Mouse (Mus musculus) kidney, postnatal 10 days (tissue): Measurements from ENCODE around the gene S100a6.

ENCODE experiments used
- DNase-seq: peaks from one replicate; pipeline ENCODE4 v3.0.0; 2021; ENCODE audit warnings: mixed read lengths

S100a6 gene

DNA sequence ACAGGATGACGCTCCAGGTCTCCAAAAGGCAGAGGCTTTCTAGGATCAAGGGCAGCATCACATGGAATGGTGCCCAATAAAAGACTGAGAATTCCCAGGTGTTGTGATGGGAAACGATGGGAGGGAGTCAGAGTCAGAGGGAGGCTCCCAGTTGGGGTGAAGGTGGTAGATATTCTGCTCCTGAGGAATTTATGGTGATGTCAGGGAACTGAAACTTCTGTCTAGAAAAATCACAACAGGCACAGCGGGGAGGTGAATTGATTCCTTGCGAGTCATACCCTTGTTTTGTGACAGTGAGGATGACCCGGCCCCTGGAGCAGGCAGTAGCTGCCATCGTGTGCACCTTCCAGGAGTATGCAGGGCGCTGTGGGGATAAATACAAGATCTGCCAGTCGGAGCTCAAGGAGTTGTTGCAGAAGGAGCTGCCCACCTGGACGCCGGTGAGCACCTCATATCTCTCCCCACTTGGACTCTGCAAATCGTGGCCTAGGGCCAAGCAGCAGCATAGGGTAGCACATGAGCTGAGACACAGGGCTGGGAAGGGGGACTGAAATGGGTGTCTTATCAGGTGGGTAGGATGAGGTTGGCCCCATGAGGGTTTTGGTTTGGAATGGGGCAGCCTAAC, 11.1 kb upstream of the S100a6 start, which contains the start of gene Gm42674:
Gm42674 (plus strand) TSS at position 419 of the 625 bp plus-strand sequence.
- no peak for DNase-seq

DNA sequence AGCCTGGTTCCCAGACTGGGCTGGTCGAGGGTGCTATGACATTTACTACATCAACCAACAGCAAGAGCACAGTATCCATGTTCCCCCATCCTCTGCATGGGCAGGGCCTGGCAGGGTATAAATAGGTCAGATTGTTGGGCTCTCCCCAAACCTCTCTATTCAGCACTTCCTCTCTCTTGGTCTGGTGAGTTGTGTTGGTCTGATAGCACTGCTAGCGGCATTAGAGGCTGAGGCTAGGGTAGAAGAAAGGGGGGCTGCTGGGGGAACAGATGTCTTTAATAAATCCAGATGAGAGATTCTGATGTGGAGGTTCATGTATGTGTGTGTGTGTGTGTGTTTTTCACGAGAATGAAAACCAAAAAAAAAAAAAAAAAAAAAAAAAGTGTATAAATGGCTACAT, 9.1 kb upstream of the S100a6 start, which contains the start of gene S100a4:
S100a4 (plus strand) TSS at position 149 of the 400 bp plus-strand sequence.
- no peak for DNase-seq

DNA sequence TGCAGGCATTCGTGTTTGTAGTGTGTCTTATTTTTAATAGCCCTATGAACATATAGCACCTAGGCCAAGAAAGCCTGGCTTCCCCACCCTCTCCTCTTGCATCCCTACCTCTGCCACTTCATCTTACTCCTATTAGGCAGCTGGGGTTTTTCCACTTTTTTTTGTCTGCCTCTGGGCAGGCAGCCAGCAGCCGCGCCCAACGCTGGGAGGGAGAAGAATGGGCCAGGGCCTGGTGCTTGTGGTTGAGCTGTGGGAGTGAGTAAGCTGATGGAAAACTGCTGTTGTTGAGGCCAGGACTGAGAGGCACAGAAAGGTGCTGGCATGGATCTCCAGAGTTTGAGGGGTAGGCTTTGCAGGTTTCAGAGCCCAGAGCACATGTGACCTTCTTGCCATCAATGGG, 8.3 kb upstream of the S100a6 start:
- peak; percentile 87 for DNase-seq

DNA sequence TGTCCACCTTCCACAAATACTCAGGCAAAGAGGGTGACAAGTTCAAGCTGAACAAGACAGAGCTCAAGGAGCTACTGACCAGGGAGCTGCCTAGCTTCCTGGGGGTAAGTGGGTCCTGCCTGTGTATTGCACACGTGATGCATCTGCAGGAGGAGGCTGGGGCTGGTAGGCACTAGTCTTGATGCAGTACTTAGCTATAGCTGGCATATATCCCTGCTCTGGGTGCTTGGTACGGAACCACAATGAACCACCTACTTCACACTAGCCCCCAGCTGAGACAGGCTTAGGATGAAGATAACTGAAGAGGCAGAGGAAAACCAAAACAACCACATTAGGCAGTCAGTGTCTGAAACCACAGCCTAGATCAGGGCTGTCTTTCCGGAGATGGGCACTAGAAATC, 7.6 kb upstream of the S100a6 start:
- DNase-seq, result no peak

DNA sequence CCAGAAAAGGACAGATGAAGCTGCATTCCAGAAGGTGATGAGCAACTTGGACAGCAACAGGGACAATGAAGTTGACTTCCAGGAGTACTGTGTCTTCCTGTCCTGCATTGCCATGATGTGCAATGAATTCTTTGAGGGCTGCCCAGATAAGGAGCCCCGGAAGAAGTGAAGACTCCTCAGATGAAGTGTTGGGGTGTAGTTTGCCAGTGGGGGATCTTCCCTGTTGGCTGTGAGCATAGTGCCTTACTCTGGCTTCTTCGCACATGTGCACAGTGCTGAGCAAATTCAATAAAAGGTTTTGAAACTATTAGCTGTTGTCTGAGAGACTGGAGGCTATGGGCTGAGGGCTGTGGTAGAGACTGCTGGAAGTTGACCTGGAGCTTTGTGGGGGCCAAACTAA, 6.9 kb upstream of the S100a6 start:
- DNase-seq, result no peak

DNA sequence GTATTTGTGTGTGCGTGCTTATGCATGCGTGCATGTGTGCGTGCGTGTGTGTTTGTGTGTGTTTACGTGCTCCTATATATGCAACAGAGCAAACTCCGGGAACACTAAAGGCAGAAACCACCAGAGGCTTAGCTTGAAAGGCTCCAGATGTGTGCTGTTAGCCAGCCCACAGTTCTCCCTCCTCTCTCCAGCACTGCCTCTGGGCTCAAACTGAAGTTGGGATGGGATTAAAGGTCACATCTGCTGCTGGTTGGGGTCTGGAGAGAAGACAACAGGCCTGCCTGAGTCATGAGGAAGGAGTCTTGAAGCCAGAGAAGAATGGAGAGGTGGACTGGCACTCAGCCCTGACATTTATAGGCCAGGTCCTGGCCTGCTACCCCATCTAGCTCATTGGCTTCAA, 6.5 kb upstream of the S100a6 start:
- DNase-seq, result peak; percentile 65

- DNase-seq, result no peak
Measured at GRCm38 (mm10) chr3:90607361-90607760, 5.3 kb upstream of the S100a6 start.

- DNase-seq, result no peak
Measured at GRCm38 (mm10) chr3:90608223-90608622, 4.5 kb upstream of the S100a6 start, which contains the start of gene S100a5. TSS of gene S100a5 (plus strand) at chr3:90608523.

GRCm38 (mm10) chr3:90609102-90609501, 3.6 kb upstream of the S100a6 start:
- DNase-seq, result no peak

DNA sequence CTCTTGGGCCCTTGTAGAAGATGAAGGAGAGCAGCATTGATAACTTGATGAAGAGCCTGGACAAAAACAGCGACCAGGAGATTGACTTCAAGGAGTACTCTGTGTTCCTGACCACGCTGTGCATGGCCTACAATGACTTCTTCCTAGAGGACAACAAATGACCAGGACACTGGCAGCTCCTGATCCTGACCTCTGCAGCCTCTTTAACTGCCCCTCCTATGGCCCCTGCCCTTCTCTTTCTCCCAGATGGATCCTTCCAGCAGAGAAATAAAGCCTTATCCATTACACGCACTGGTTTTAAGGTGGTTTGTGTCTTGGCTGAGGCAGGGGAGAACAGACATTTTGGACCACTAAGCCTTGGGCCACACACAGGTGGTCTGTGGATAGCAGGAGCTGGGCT, 1.2 kb upstream of the S100a6 start:
- no peak for DNase-seq

GRCm38 (mm10) chr3:90612061-90612460, 621 bp upstream of the S100a6 start:
- DNase-seq, result no peak

GRCm38 (mm10) chr3:90613461-90614147, 922 bp downstream of the S100a6 start:
- no peak for DNase-seq

DNA sequence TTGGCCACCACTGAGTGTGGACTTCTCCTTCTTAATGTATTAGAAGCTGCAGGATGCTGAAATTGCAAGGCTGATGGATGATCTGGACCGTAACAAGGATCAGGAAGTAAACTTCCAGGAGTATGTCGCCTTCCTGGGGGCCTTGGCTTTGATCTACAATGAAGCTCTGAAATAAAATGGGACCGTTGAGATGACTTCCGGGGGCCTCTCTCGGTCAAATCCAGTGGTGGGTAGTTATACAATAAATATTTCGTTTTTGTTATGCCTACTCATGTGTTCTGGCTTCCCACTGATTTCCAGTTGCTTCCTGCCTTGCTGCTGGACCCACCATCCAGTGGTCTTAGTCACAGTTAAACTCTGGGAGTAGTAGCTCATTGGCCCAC, 1.5 kb downstream of the S100a6 start:
- DNase-seq, result no peak

DNA sequence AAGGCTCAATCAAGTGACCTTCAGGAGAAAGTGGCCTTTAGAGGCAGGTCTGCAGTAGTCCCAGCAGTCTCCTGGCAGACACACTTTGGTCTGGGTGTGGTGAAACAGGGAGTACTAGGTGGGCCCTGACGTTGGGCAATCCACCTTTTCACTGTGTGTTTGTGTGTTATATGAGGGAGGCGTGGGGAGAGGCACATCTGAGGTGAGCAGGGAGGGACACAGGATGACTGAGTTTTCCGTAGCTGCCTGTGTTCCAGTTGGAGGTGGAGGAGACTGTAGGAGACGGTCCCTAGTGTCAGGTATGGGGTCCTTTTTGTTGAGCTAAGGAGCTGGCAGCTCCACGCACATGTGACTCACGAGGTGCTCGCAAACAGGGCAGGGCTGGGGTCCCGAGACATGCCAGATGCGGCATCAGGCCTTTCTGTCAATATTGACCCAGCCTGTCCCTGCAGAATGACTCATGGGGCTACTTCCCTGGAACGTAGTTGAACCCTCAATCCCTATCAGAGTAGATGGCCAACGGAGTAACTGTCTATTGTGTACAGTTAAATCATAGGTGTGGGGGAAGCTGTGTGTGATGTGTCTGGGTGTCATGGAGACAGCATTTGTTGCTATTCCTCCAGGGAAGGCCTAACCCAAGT, 2.0 kb downstream of the S100a6 start:
- no peak for DNase-seq

DNA sequence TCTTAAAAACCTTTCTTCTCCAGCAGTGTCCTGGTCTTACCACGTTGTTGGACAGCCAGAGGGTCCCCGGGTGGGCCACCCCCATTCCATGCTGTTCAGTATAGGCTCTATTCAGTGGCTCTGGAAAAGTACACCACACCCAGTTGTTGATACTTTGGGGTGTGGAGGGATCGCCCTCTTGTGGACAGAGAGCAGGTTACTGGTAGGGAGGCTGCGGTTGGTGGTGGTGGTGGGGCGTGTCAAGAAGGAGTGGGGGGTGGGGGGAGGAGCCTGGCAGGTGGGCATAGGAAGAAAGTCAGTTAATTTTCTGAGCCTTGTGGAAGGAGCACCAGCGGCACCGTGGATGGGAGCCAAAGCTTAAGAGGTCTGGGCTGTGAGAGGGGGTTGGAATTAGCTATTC, 2.7 kb downstream of the S100a6 start:
- peak; percentile 86 for DNase-seq

DNA sequence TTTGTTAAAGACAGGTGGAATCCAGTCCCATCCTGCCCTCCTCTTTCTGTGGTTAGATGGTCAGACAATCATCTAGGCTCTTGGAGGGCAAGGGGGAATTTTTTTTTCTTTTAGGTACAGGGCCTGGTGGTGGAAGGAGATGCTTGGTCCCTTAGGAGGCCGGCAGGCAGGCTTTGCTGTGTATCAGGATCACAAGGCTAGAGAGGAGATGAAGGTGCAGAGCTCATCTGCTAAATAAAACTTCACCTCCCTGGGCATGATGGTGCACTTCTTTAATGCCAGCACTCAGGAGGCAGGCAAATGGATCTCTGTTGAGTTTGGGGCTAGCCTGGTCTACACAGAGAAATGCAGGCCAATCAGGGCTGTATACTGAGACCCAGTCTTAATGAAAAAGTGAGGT, 3.2 kb downstream of the S100a6 start:
- DNase-seq, result no peak

DNA sequence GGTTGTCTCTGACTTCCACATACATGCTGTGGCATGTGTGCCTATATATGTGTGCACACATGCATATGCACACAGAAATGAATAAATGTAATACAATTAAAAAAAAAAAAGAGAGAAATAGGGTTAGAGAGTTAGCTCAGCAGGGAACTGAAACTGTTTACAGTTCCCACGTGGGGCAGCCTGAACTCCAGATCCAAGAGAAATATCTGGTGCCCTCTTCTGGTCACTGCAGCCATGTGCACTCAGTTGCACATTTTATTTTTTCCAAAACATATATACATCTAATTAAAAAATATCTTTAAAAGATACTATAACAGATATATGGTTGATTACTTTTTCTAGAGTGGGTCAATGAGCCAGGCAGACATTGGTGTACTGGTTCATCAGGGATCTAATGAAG, 4.9 kb downstream of the S100a6 start:
- no peak for DNase-seq

DNA sequence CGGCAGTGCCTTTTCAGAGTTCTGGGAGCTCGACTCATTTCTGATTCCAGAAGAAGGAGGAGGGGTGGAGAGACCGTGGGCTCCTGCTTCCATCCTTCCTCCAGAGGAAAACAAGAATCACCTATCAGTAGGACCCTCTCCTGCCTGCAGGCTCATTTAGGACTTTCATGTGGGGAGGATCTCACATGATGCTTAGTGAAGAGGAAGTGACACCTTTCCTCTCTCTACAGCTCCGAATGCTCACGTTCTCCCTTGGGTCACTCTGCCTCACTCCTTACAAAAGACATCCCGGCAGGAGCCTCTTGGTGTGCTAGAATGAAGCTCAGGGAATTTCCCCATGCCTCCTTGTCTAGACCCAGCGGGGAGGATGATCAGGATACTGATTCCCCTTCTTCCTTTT, 8.9 kb downstream of the S100a6 start:
- no peak for DNase-seq

GRCm38 (mm10) chr3:90623435-90624071, 10.9 kb downstream of the S100a6 start:
- peak; percentile 86 for DNase-seq

DNA sequence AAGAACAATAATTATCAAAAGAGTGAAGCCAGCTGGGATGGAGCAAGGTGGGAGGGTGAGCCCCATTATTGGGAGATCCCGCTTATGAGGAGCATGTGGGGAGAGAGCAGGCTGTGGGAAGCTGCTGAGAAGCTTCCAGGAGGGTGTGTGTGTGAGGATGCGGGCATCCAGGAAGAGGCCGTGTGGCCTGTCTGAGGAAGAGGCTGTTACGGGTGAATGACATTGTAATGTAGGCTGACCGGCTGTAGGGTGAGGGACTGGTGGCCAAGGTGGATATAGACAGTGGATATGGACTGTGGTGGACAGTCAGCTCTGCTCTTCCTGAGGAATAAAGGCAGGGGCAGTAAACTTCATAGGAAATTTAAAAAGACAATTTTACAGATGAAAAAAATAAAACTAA, 12.8 kb downstream of the S100a6 start:
- DNase-seq, result no peak

GRCm38 (mm10) chr3:90626266-90627021, 13.8 kb downstream of the S100a6 start:
- DNase-seq, result no peak

GRCm38 (mm10) chr3:90627366-90627765, 14.7 kb downstream of the S100a6 start:
- no peak for DNase-seq

GRCm38 (mm10) chr3:90627807-90628206, 15.1 kb downstream of the S100a6 start:
- peak; percentile 59 for DNase-seq
